Mouse (Mus musculus): ENCODE measurements around the gene 1810037I17Rik.

- TF ChIP-seq CHD2 (IDR thresholded peaks at IDR 0.05; ENCODE audit: low read length) (no peak), SMC3 (IDR thresholded peaks at IDR 0.05; ENCODE audit: low read depth, low read length) (no peak), USF1 (IDR thresholded peaks at IDR 0.05; ENCODE audit: low read depth, low read length) (no peak), IRF4 (IDR thresholded peaks at IDR 0.05; ENCODE audit: low read depth, low read length) (no peak), TBP (conservative IDR thresholded peaks at IDR 0.05; ENCODE audit: low read depth, low read length) (no peak), CTCF (conservative IDR thresholded peaks at IDR 0.05 in 1 of 2, IDR thresholded peaks at IDR 0.05 in 1 of 2; ENCODE audit: low read depth in 2 of 2, low read length in 2 of 2) (no peak), MAZ (IDR thresholded peaks at IDR 0.05; ENCODE audit: low read depth, low read length) (no peak), POLR2AphosphoS2 (IDR thresholded peaks at IDR 0.05; ENCODE audit: low read depth, low read length) (no peak), EP300 (IDR thresholded peaks at IDR 0.05; ENCODE audit: low read length) (no peak), POLR2A (IDR thresholded peaks at IDR 0.05; ENCODE audit: low read depth, low read length) (no peak), ZMIZ1 (IDR thresholded peaks at IDR 0.05; ENCODE audit: low read depth, low read length) (no peak), RAD21 (IDR thresholded peaks at IDR 0.05; ENCODE audit: low read depth, low read length) (no peak), HCFC1 (IDR thresholded peaks at IDR 0.05; ENCODE audit: low read depth, low read length) (no peak), ZNF384 (IDR thresholded peaks at IDR 0.05; ENCODE audit: low read depth, low read length) (no peak)
Measured at GRCm38 (mm10) chr3:122898254-122898653, 25.7 kb upstream of the 1810037I17Rik start.
